Mouse (Mus musculus) left cerebral cortex, postnatal 10 days (tissue): ENCODE data around the gene Ptafr. TPM values are rescaled to one million over a fixed set of nuclear protein-coding genes. Genes with fewer than 3 reads are reported as not detected.

Experiments used
- DNase-seq, 2 experiments: peaks; one replicate each; pipeline ENCODE4 v3.0.0; 2021 to 2022; ENCODE audit warnings: low spot score in 2 of 2, mixed read lengths in 1 of 2; ENCODE audit errors: extremely low spot score in 1 of 2
- intact Hi-C: fragments of 180-260 bp; cut with DNase I; formaldehyde crosslinking; loops from one replicate; pipeline ENCODE4 v1.15.1; 2025
- total RNA-seq, 2 experiments: library from RNA; stranded (reverse); gene quantifications; 2 replicates each; pipeline ENCODE4 v1.2.3; 2021

Gene Ptafr
- 1 to 10 TPM; 1.3 to 1.6 TPM for total RNA-seq

DNA sequence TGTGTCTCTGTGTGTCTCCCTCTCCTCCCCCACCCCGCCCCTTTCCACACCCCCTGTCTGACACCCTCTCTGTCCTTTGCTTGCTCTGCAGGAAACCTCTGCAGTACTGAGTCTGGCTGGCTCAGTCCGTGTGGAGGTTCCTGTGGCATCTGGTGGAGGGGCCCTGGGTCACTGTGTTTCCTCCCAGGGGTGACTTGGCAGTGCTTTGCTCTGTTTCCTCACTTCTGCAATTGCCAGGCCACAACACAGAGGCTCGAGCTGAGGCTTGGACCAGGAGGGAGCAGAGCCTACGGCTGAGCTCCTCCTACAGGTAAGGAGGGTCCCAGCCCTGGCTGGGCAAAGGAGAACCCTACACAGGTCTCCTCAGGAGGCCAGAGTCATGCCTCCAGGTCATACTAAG, at the start of gene Ptafr:
Gene Ptafr, plus strand, starts transcription at position 103 of the 400 bp plus-strand sequence.
- peak; percentile 28 to 55 for DNase-seq
- intact Hi-C loops, result no loop called here

DNA sequence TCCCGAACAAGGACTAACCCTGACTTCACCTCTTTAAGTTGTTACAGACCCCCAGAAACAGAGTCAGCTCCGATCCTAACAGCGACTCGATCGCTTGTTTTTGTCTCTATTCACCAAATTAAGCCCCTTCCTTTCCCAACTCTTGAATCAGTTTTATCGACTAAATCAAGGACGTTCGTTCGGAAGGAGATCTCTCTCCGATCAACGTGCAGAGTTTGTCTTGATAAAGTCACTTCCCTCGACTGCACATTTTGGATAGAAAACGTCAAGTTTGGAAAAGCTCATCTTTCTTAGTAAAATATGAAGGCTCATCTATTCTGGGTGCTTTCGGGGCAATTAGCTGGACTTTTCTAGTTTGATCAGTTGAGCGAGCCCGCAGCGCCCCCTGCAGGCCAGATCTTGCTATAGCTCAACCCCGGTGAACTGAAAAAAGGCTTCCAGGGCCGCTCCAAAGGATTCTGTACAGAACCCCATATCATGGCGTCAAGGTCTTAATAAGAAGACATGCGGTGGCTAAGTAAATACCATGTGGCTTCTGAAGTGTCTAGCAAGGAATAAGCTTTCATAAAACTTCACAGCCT, 49.2 kb upstream of the Ptafr start:
- intact Hi-C loops, result loop anchor here (5.0 to 10.0 kb wide), 2 partner anchors 92 to 160 kb away; partner anchors contain the start of genes Phactr4 and Rcc1

GRCm38 (mm10) chr4:132515369-132516155, 48.3 kb upstream of the Ptafr start:
- DNase-seq, result peak; percentile 94 to 95
- intact Hi-C loops, result loop anchor here (10.0 kb wide), 1 partner anchor 161 kb away; the partner anchor contains the start of gene Rcc1

More for the DNA sequence above, 49.2 kb upstream of the Ptafr start:
- peak; percentile 69 to 81 for DNase-seq

GRCm38 (mm10) chr4:132518066-132518465, 45.8 kb upstream of the Ptafr start:
- intact Hi-C loops, result loop anchor here (10.0 kb wide), 1 partner anchor 163 kb away; the partner anchor contains the start of gene Rcc1
- DNase-seq, result no peak

- no peak for DNase-seq
- intact Hi-C loops, result loop anchor here (10.0 kb wide), 1 partner anchor 164 kb away; the partner anchor contains the start of gene Rcc1
These were observed 44.7 kb upstream of the Ptafr start for GRCm38 (mm10) chr4:132519188-132519587.

DNA sequence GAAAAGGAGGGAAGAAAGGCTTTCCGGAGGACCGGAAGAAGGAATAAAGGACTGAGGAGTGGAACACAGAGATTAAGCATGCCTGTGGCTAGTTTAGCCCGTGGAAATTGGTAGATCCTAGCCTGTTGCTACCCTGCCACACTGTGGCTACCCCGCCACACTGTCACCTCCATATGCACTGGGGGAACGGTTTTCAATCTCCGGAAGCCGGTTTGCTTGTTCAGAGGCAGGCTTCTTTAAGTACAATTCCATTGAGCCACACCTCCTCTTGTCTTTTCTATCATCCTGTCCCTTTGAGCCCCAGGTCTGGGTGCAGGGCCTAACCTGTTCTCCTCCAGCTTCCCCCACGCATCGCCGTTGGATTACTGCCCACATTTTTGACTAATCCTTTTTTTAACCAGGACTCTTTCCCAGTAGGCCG, 39.5 kb upstream of the Ptafr start:
- no peak for DNase-seq
- intact Hi-C loops, result no loop called here

DNA sequence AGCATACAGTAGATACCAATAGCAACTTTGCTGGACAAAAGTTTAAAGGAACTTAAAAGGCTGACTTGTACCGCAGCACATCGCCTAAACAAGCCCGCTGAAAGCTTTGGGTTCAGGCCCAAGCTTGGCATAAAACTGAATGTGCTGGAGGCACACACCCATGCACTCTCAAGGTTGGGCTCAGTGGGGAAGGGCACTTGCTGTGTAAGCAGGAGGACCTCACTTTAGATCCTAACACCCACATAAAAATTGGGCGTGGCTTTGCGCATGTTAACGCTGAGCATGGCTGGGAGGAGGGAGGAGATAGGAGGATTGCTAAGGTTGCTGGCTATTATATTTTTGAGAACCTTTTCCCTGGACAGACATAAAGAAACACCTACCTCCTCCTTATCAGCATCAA, 39.1 kb upstream of the Ptafr start:
- intact Hi-C loops, result no loop called here
- DNase-seq, result no peak

GRCm38 (mm10) chr4:132526678-132527077, 37.2 kb upstream of the Ptafr start:
- no peak for DNase-seq
- intact Hi-C loops, result no loop called here

DNA sequence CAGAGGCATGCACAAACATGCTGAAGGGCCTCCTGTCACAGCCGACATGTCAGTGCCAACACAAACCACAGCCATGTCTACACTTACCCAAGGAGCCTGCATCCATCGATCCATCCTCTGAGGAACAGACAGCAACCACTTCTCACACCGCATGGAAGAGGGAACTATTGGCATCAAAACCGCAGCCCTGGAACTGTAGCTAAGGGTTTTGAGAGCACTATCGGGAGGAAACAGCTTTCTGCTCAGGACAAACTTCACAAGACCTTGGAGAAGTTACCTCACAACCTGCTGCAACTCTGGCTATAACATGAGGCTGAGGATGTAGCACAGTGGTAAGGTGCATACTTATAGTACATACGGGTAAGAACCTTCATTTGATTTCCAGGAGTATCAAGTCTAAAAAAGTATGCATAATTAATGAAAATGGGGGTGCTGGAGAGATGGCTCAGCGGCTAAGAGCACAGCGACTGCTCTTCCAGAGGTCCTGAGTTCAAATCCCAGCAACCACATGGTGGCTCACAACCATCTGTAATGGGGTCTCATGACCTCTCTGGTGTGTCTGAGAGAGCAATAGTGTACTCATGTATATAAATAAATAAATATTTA, 35.8 kb upstream of the Ptafr start:
- intact Hi-C loops, result no loop called here
- no peak for DNase-seq

- intact Hi-C loops, result no loop called here
- DNase-seq, result no peak
These were observed 34.5 kb upstream of the Ptafr start for GRCm38 (mm10) chr4:132529344-132529743.

GRCm38 (mm10) chr4:132530033-132530804, 33.6 kb upstream of the Ptafr start:
- intact Hi-C loops, result no loop called here
- no peak for DNase-seq

DNA sequence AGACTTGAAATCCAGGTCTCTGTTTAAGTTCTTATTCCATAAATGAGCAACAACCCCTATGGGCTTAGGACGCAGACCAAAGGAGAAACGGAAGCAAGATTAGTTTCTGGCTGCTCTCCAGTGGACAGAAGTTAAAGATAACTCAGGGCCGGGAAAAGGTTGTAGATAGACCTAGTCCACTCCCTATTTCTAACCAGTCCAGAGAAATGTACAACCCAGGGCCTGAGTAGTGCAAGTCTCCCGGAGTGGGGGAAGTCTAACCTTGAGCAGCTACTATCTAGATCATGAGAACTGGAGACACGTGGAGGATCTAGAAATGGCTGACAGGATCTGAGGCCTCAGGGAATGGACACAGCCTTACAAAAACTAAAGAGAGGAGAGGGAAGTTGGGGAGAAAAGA, 31.4 kb upstream of the Ptafr start:
- no peak for DNase-seq
- intact Hi-C loops, result no loop called here

DNA sequence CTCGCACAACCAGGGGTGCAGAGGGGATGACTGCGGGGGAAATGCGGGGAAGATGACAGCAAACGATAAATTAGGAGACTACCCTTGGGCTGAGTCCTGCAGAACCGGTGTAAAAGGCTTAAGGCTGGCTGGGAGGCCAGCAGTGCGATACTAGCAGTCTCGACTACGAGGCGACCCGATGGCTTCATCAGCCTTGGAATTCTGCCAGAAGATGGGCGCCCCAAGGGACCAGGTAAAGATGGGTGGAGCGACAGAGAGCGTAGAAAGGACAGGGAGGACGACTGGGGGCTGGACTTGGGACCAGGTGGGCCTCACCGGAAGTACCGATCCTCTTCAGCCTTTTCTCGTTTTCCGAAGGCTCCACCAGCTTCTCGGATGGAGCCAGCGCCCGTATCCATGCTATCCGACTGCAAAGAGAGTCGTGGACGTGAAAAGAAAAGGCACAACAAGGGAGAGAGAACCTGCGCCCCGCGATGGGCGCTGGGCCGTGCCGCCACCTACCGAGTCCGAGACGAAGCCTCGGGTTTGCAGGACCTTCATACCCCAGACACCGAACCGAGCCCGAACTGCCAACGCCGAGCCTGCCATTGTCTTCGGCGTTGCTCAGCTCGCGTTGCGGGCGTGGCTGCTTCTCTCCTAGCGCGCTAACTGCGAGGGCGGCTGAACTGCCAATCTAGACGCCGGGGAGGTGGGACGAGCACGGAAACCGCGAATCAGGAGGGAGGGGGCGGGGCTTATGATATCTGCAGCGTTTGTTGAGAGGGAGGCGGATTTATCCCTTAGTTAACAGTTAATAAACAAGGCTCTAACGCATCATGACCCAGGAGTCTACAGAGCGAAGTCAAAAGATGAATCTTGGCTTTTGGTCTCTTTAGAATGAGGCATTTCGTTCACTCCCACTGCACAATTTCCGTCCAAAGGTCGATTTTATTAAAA, 30.6 kb upstream of the Ptafr start, which contains the start of gene Atpif1:
Gene Atpif1, minus strand, starts transcription at position 679 of the 936 bp plus-strand sequence.
- intact Hi-C loops, result no loop called here
- peak; percentile 84 to 95 for DNase-seq

DNA sequence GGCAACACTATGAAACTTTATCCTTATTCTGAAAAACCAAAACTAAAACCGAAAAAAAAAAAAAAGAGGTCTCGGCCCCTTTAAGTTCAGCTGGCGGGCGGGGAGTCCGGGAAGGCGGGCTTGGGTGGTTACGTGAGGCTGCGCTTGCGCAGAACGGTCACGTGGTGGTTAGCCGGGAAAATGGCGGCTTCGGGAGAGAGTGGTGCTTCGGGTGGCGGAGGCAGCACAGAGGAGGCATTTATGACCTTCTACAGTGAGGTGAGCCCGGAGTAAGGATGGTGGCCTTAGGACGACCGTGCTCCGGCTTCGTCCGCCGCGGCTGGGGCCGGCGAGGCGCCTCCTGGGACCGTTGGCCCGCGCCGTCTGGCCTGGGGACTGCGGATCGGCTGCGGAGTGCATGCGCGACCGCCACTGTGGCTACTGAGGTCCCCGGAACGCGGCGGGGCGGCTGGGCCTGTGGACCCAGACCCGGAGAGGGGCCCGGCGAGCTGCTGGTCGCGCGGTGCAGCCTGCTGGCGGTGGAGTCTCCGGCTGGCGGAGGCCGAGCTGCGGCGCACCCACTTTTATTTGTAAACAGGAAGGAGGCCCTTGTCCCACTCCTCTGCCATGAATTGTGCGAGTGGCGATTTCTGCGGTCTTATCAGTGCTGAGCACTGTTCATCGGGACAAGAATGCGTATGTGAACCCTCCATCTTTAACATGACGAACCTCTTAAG, 28.3 kb upstream of the Ptafr start, which contains the start of gene Dnajc8:
Gene Dnajc8, plus strand, starts transcription at position 145 of the 716 bp plus-strand sequence.
- DNase-seq, result peak; percentile 90 to 97
- intact Hi-C loops, result no loop called here

DNA sequence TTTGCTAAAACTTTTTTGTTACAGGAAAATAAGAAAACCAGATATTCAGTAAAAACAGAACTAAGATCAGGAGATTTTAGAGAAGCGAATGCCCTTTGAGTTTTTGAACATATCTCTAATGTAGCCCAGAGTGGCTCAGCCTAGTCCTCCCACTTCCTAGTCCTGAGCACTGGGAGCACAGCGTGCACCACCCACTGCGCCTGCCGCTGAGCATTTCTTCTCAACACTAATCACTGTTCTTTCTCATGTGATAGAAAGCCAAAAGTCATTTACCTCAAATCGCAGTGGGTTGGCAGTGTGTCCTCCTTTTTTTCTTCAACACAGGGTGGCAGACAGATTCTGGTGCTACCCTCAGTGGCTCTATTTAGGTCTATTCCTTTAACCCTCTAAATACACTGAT, 24.4 kb upstream of the Ptafr start:
- intact Hi-C loops, result no loop called here
- DNase-seq, result no peak

GRCm38 (mm10) chr4:132541413-132541812, 22.5 kb upstream of the Ptafr start:
- DNase-seq, result no peak
- intact Hi-C loops, result loop anchor here (10.0 kb wide), 1 partner anchor 313 kb away; no protein-coding TSS in a partner anchor

GRCm38 (mm10) chr4:132542724-132543123, 21.1 kb upstream of the Ptafr start:
- intact Hi-C loops, result loop anchor here (10.0 kb wide), 1 partner anchor 312 kb away; no protein-coding TSS in a partner anchor

More at GRCm38 (mm10) chr4:132542724-132543123, 21.1 kb upstream of the Ptafr start:
- DNase-seq, result no peak
